Mouse (Mus musculus) right cerebral cortex, postnatal 10 days (tissue): ENCODE measurements around the gene L3mbtl2.
"Not testable (repeated sequence)": the region's sequence is repeated elsewhere in the genome, so short reads cannot be mapped to it uniquely, and the experiment has no call there.

ENCODE experiments used
- DNase-seq, 2 experiments: peaks; one replicate each; pipeline ENCODE4 v3.0.0; 2021; ENCODE audit warnings: low spot score in 2 of 2

The L3mbtl2 gene

DNA sequence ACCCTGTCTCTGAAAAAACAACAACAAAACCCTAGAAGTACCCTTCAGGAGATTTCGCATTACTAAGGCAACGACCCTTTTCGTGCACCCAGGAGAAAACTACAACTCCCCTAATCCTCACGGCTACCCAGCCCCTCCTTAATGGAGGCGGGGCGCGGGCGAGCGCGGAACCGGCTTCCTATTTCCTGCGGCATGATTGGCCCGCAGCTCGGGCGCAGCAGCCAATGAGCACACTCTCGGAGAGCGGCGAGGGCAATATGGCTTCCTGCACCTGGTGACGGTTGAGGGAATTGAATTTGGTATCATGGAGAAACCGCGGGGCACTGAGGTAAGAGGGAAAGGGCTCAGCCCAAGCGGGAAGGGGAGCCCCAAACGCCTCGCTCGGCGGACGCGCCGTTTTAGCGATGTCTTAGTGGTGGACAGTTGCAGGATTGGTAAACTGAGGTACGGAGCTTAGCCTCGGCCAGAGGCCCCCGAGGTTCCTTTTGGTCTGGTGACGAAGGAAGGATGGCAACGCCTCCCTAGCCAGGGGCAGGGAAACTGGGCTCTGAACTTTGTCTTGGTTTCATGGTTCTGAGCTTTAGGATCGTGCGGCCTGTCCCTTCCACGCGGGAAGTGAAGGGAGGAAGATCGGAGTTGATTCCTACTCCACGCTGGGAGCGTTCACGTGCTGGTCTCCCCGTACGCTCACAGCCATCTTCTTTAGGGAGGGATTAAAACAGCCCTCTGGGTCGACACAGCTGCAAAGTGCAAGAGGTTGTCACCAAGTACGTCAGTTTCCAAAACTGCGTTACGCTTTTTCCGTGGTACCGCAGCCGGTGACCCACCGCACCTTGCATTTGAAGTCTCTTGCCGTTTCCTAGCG is at the start of gene L3mbtl2:
TSS of gene L3mbtl2 (plus strand) at position 193 of the 865 bp plus-strand sequence.
- peak; percentile 96 to 97 for DNase-seq

DNA sequence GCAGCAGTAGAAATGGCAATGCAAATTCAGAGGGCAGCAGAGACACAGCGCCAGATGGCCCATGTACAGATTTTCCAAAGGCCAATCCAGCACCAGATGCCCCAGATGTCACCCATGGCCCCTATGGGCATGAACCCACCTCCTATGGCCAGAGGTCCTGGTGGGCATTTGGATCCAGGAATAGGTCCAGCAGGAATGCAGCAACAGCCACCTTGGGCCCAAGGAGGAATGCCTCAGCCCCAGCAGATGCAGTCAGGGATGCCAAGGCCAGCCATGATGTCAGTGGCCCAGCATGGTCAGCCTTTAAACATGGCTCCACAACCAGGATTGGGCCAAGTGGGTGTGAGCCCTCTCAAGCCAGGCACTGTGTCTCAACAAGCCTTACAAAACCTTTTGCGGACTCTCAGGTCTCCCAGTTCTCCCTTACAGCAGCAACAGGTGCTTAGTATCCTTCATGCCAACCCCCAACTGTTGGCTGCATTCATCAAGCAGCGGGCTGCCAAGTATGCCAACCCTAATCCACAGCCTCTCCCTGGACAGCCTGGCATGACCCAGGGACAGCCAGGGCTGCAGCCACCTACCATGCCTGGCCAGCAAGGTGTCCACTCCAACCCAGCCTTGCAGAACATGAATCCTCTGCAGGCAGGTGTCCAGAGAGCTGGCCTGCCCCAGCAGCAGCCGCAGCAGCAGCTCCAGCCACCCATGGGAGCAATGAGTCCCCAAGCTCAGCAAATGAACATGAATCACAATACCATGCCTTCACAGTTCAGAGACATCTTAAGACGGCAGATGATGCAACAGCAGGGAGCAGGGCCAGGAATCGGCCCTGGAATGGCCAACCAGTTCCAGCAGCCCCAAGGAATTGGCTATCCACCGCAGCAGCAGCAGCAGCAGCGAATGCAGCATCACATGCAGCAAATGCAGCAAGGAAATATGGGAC is 13.9 kb upstream of the L3mbtl2 start:
- DNase-seq: no peak

DNA sequence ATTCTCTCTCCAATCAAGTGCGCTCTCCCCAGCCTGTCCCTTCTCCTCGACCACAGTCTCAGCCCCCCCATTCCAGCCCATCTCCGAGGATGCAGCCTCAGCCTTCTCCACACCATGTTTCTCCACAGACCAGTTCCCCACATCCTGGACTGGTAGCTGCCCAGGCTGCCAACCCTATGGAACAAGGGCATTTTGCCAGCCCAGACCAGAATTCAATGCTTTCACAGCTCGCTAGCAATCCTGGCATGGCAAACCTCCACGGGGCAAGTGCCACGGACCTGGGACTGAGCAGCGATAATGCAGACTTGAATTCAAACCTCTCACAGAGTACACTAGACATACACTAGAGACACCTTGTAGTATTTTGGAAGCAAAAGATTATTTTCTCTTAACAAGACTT is 13.1 kb upstream of the L3mbtl2 start:
- peak in 1 of 2 experiments; percentile 39 for DNase-seq

DNA sequence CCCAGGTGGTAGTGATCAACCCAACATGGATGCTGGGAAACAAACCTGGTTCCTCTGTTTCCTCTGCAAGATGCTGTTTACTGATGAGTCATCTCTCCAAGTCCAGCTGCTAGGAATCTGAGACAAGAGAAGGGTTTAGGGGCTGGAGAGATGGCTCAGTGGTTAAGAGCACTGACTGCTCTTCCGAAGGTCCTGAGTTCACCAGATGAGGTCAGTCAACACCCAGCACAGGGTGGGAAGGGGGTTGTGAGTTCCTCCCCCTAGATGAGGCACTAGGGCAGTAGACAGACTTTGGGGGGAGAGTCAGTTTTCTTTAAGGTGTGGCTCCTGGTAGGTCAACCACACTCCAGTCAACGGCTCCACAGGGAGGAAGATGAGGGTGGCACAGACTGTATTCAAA is 2.0 kb upstream of the L3mbtl2 start:
- DNase-seq: no peak

DNA sequence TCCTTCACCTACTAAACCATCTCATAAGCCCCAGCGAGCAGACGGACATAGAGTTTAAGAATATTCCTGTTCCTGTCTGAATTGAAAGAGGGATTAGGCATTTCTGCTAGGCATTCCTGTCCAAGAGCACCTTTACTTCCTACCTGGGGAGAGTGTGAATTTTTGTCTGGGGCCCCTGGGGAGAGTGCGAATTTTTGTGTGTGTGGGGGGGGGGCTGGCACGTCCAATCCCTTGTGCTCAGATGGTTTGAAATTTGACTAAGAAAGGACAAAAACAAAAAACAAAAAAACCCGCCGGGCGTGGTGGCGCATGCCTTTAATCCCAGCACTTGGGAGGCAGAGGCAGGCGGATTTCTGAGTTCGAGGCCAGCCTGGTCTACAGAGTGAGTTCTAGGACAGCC is 408 bp upstream of the L3mbtl2 start:
- no peak for DNase-seq

DNA sequence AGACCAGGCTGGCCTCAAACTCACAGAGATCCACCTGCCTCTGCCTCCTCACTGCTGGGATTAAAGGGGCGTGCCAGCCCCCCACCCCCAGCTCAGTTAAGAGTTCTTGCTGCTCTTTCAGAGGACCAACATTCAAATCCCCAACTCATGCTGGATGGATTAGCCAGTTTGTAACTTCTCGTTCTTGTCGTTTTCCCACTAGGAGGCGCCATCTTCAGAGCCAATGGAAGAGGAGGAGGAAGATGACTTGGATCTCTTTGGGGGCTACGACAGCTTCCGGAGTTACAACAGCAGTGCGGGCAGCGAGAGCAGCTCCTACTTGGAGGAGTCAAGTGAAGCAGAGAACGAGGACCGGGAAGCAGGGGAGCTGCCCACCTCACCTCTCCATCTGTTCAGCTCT is 3.3 kb downstream of the L3mbtl2 start:
- DNase-seq: no peak

DNA sequence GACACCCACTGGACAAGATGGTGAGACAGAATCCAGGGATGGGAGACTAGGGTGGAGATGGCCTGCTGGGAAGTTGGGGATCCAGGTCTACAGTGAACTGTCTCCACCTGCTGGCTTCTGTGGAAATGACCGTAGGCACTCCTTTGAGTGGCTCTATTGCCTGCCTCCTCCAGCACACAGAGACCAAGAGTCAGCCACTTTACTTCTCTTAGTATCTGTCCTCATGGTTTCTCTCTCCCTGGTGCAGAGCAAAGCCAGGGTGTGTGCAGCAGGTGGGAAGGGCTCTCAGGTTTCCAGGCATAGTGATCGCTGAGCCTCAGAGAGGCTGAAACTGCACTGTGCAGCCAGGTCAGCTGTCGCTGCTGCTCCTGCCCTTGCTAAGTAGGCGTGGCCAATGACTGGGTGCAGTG is 6.5 kb downstream of the L3mbtl2 start:
- peak; percentile 54 to 58 for DNase-seq

DNA sequence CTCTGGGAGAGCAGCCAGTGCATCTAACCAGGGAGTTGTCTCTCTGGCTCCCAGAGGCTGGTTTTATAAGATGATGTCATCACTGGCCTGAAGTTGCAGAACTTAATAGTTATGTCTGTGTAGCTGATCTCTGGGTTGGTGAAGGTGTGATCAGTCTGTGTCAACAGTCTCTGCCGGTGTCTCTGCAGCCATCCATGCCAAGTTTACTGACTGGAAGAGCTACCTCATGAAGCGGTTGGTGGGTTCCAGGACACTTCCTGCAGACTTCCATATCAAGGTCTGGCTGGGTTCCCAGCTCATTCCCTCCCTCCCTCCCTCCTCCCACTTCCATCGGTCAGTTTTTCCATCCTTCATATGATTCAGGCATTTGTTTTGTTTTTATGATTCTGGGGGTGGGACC is 12.9 kb downstream of the L3mbtl2 start:
- DNase-seq: no peak

DNA sequence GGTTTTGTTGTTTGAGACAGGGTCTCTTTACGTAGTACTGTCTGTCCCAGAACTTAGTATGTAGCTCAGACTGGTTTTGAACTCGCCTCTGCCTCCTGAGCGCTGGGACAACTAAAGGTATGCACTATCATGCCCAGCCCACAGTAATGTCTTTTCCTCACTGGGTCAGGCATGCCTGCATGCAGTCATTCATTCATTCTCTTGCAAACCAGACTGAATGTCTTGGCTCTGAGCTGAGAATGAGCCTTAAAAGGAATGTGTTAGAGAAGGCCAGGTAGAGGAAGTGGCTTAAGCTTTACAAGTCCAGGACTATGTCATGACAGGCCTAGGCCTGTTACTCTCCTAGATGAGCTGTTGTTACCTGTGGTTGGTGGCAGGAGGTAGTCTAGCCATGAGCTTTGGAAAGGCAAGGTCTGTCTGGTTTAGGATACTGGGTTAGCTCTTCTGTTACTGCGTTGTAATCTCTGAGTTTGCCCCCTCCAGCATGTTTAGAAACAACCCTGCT is 16.7 kb downstream of the L3mbtl2 start:
- no peak for DNase-seq

DNA sequence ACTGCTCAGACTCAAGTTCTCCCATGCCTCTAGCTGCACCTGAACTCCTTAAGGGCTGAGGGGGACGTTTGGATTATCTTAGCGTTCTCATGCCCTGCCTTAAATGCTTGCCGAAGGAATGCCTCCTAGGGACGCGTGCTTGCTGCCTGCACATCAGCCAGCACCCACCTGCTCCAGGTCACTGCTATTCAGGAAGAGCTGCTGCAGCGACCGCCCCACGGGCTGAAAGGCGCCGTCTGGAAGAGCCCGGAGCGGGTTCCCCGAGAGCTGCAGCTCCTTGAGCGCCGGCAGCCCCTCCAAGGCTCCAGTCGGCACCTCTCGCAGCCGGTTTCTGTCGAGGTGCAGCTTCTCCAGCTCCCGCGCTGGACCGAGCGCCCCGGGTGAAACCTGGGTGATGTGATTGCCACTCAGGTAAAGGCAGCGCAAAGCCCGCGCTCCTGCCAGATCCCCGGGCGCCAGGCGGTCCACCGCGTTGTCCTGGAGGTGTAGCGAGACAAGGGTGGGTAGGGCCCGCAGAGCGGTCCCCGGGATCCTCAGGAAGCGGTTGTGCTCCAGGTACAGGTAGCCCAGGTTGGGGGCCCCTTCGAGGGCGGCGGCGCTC is 29.8 kb downstream of the L3mbtl2 start:
- DNase-seq: peak in 1 of 2 experiments; percentile 52

DNA sequence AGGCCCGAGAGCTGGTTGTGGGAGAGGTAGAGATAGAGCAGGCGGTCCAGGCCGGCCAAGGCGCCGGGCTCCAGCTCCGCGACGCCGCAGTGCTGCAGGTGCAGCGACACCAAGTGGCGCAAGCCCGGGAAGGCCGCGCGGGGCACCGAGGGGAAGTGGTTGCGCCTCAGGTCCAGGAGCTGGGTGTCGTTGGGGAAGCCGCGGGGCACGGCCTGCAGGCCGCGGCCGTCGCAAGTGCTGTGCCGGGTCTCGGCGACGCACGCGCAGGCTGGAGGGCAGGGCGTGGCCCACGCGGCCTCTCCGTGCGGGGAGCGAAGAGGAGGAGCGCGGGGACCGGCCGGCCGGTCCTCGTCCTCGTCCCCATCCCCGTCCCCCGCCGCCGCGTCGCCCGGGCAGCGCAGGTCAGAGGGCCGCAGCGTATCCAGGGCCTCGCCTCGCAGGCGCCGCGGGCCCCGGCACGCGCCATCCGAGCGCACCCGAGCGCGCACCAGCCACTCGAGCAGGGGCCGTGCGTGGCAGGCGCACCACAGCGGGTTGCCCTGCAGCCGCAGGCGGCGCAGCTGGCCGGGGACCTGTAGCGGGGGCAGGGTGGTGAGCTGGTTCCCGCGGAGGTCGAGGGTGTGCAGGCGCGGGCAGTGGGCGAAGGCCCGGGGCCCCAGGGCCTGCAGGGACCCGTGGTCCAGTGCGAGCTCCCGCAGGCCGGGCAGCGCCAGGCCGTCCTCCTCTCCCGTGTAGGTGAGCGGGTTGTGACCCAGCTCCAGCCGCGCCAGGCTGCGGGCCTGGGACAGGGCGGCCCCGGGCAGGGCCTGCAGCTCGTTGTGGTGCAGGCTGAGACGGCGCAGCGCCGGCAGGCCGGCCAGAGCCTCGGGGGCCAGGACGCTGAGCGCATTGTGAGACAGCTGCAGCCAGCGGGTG is 30.5 kb downstream of the L3mbtl2 start:
- DNase-seq: peak; percentile 83 to 86

DNA sequence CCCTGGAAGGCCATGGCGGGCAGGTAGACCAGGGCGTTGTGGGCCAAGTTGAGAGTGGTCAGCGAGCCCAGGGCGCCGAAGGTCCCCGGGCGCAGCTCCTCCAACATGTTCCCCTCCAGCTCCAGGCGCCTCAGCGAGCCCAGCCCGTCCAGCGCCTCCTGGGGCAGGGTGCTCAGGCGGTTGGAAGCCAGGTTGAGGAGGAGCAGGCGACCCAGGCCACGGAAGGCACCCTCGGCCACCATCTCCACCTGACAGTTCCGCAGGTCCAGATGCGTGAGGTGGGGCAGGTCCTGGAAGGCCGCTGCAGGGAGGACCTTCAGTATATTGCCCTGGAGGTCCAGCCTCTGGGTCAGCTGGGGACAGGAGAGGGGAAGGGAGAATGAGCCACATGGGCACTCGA is 31.2 kb downstream of the L3mbtl2 start:
- DNase-seq: no peak

DNA sequence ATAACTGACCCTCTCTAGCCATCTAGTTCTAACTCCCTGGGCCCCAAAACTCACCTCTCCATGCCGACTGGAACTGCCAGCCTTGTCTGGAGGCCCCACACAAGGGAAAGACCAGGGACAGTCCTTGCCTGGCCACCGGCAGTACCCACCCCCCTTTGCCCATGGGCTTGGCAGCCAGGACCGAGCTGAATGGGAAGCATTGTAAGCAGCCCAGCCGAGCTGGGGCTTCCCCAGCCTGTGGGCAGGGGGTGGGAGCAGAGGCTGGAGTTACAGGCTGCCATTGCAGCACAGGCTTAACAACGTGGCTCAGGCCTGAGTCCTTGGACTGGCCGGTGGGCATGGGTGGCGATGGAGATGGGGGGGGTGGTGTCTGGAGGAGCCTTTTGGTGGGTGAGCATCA is 33.5 kb downstream of the L3mbtl2 start, which contains the start of gene Chadl:
TSS of gene Chadl (minus strand) at position 113 of the 400 bp plus-strand sequence.
- DNase-seq: peak; percentile 82 to 84

DNA sequence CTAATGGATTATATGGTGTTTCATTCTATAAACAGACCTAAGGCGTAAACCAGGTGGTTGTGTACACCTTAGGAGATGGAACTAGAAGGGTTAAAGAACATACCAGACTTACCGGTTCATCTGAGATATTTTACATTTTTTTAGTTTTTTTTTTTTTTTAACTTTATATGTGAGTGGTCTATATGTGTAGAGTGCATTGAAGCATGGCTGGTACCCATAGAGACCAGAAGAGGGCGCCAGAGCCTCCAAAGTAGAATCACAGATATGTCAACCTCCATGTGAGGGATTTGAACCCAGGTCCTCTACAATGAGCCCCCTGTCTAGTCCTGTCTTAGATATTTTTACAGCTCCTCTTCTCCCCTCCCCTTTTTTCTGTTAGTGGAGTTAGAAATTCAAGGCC is 34.2 kb downstream of the L3mbtl2 start:
- peak in 1 of 2 experiments; percentile 44 for DNase-seq

DNA sequence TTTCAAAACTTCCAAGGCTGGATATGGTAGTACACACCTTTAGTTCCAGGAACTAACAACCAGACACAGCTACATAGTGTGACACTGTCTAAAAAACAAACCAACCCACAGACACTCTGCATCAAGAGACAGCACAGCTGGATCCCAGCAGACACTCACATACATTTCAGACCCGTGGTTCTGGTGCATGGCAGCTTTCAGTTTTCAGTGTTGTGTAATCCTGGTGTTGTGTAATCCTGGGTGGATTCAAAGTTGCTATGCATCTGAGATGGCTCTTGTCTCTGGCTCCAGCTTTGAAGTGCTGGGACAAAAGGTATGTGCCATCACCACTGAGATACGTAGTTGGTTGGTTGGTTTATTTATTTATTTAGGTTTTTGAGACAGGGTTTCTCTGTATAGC is 34.8 kb downstream of the L3mbtl2 start:
- no peak for DNase-seq

DNA sequence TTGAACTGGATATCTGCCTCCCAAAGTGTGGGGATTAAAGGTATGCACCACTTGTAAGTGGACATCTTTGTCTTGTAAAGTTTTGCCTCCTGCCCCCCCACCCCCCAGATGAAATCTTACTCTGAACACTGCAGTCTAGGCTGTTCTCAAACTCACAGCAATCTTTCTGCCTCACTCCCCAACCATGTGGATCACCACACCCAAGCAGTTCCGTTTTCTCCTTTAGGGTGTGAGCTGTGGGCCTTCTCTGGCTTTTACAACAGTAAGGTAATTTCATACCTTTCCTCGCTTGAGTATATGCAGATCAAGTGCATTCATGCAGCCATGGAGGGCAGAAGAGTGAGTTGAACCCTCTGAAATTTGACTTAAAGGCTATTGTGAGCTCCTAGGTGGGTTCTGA is 36.5 kb downstream of the L3mbtl2 start:
- DNase-seq: no peak

DNA sequence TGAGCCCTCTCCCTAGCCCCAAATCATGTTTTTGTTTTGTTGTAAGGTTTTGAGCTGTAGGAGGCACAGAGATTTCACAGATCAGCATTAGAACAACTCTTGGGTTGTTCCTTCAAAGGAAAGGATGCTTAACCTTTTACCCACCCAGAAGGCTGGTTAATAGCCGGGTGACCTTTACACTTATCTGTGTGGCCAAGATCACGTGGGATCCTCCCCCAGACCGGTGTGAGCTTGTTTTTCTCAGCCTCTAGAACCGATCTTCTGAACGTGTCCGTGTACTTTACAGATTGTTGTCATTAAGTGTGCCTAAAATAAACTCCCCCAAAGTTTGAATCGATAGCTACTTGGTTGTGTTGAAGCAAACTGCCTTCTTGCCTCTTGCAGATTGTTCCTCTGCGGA is 36.9 kb downstream of the L3mbtl2 start:
- no peak for DNase-seq

DNA sequence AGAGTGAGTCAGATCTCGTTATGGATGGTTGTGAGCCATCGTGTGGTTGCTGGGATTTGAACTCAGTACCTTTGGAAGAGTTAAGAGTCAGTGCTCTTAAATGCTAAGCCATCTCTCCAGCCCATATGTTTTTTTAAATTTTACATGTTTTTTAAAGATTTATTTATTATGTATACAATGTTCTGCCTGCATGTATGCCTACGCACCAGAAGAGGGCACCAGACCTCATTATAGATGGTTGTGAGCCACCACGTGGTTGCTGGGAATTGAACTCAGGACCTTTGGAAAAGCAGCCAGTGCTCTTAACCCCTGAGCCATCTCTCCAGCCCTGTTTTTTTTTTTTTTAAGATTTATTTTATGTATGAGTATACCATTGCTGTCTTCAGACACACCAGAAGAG is 37.7 kb downstream of the L3mbtl2 start:
- not testable (repeated sequence) for DNase-seq

DNA sequence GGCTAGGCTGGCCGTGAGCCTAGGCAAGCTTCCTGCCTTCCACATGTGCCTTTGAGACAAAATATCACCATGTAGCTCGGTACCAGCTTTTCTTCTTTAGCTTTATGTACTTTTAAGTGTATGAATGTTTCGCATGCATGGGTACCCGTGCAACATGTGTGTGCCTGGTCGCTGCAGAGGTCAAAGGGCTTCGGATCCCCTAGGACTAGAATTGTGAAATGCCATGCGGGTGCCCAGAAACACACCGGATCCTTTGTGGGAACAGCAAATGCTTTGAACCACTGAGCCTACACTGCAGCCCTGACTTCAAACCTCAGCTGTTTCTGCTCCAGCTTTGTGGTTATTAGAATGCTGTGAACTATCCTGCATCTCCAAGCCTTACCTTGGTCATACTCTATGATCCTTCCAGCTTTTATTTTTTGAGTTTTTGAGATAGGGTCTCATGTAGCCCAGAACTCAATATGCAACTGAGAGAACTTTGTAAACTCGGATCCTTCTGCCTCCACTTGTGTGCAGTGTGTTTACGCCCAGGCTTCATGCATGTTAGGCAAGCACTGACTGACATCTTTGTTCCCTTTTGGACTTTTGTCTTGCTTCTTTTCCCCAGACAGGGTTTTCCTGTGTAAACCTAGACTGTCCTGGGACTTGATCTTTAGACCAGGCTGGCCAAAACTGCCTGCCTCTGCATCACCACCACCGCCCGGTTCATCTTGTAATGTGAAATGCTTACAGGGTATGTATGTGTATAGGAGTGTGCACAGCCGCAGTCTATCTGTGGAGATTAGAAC is 38.8 kb downstream of the L3mbtl2 start:
- DNase-seq: no peak

DNA sequence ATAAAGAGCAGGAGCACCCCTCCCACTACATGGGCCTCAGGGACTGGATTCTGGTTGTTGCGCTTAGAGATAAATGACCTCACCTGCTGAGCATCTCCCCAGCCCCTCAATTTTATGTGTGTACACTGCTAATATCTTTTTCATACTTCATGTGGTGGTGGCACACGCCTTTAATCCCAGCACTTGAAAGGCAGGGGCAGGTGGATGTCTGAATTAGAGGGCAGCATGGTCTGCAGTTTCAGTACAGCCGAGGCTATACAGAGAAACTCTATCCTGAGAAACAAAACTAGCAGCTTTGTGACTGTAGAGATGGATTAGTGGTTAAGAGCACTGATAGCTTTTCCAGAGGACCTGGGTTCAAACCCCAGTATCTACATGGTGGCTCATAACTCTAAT is 39.4 kb downstream of the L3mbtl2 start:
- no peak for DNase-seq
